Mouse (Mus musculus) liver, adult 2 months (tissue): ENCODE data around the gene Pprc1. TPM values are rescaled to one million over a fixed set of nuclear protein-coding genes. Genes with fewer than 3 reads are reported as not detected.
A peak's percentile ranks its signal among the peaks of the same experiment; 100 is the strongest.

ENCODE experiments used
- DNase-seq: peaks from one replicate; pipeline ENCODE4 v3.0.0-alpha.2; 2011; ENCODE audit warnings: low read depth, low spot score; ENCODE audit errors: extremely low read depth
- H3K27ac ChIP-seq: fragments of 200-500 bp; replicated peaks from 2 replicates; pipeline ENCODE4 v1.5.1; 2012; ENCODE audit warnings: low read depth, mild to moderate bottlenecking, control low read depth, inconsistent platforms, low read length; ENCODE audit not compliant: insufficient read depth
- H3K27me3 ChIP-seq: fragments of 200-500 bp; 2 replicates; pipeline ENCODE4 v1.6.1; 2012; ENCODE audit warnings: mild to moderate bottlenecking, moderate library complexity, low read length, inconsistent platforms; ENCODE audit not compliant: control insufficient read depth, insufficient read depth
- H3K36me3 ChIP-seq: fragments of 200-500 bp; 2 replicates; pipeline ENCODE4 v1.6.1; 2012; ENCODE audit warnings: low read length, inconsistent platforms; ENCODE audit not compliant: control insufficient read depth, insufficient read depth
- H3K4me1 ChIP-seq: fragments of 200-500 bp; 2 replicates; pipeline ENCODE4 v1.6.1; 2011; ENCODE audit warnings: low read length; ENCODE audit not compliant: control insufficient read depth, insufficient read depth
- H3K4me3 ChIP-seq: fragments of 200-500 bp; 2 replicates; pipeline ENCODE4 v1.5.1; 2011; ENCODE audit warnings: low read depth, mild to moderate bottlenecking, control low read depth, low read length, moderate library complexity; ENCODE audit not compliant: insufficient read depth
- H3K79me2 ChIP-seq: fragments of 200-500 bp; 2 replicates; pipeline ENCODE4 v1.6.1; 2012; ENCODE audit warnings: inconsistent platforms, mild to moderate bottlenecking, low read length, moderate library complexity; ENCODE audit not compliant: control insufficient read depth, insufficient read depth
- H3K9ac ChIP-seq: fragments of 200-500 bp; 2 replicates; pipeline ENCODE4 v1.6.1; 2012; ENCODE audit warnings: low read depth, mild to moderate bottlenecking, control low read depth, inconsistent platforms, low read length
- CTCF ChIP-seq: fragments of 200-500 bp; IDR thresholded peaks from 2 replicates; pipeline ENCODE4 v1.5.1; 2011; ENCODE audit warnings: low read depth, low read length, control low read depth
- POLR2A ChIP-seq: fragments of 200-500 bp; IDR thresholded peaks from 2 replicates; pipeline ENCODE4 v1.6.1; 2011; ENCODE audit warnings: low read length, control low read depth; ENCODE audit not compliant: insufficient read depth; ENCODE audit errors: extremely low read depth
- WGBS: fragments of 180-500 bp; shearing (Covaris S2); methylation state at CpG from one replicate; pipeline ENCODE4 v1.1.7; 2018; 5-methylcytosine and 5-hydroxymethylcytosine counted together
- polyA plus RNA-seq: library from polyadenylated mRNA; depleted of rRNA; stranded (reverse); fragments of >200 nt; gene quantifications from 2 replicates; pipeline ENCODE4 v1.2.3, GENCODE M21; 2012
- total RNA-seq: library from RNA; depleted of rRNA; stranded (reverse); fragments of >200 nt; gene quantifications from 2 replicates; pipeline ENCODE4 v1.2.3, GENCODE M21; 2014

Gene Pprc1
- total and polyA plus RNA-seq, 2 experiments = 1.1 to 11.7 TPM

- no peaks in the 10 kb centered on the region for H3K36me3 ChIP-seq
- DNase-seq = no peak
- 82% methylated on average over 9 of the region's 9 CpGs for WGBS
- H3K79me2 ChIP-seq = peaks cover 5% of the 10 kb centered on the region; the same call in 1 of the 2 replicates
- H3K27me3 ChIP-seq = no peaks in the 10 kb centered on the region
- H3K9ac ChIP-seq = no peak overlapping the region
- no peak overlapping the region for H3K4me3 ChIP-seq
- H3K27ac ChIP-seq = no peak overlapping the region
- H3K4me1 ChIP-seq = peaks cover 7% of the 10 kb centered on the region; the same call in 1 of the 2 replicates
- TF ChIP-seq CTCF (no peak), POLR2A (no peak)
These were observed 42.4 kb upstream of the Pprc1 start for GRCm38 (mm10) chr19:46002279-46002678.

- peak within 1 kb of the TSS; percentile 76 for H3K4me3 ChIP-seq
- peaks cover 5% of the 10 kb centered on the region; the same call in 1 of the 2 replicates for H3K4me1 ChIP-seq
- H3K27ac ChIP-seq = peak within 1 kb of the TSS; percentile 23; the same call in 1 of the 2 replicates
- H3K79me2 ChIP-seq = peaks cover 5% of the 10 kb centered on the region; the same call in 1 of the 2 replicates
- DNase-seq = peak; percentile 85
- TF ChIP-seq POLR2A = peak; percentile 85
- TF ChIP-seq CTCF = no peak
- H3K27me3 ChIP-seq = no peaks in the 10 kb centered on the region
- H3K36me3 ChIP-seq = no peaks in the 10 kb centered on the region
- 3% methylated on average over 70 of the region's 70 CpGs for WGBS
- H3K9ac ChIP-seq = peak within 1 kb of the TSS; percentile 77
These were observed 41.1 kb upstream of the Pprc1 start, which contains the start of gene Hps6 for GRCm38 (mm10) chr19:46003371-46004226. Hps6 (plus strand) TSS chr19:46003508.

GRCm38 (mm10) chr19:46004814-46005466 is 39.7 kb upstream of the Pprc1 start:
- Histone ChIP-seq H3K36me3 (no peaks in the 10 kb centered on the region), H3K4me1 (peaks cover 5% of the 10 kb centered on the region; the same call in 1 of the 2 replicates), H3K4me3 (no peak overlapping the region), H3K79me2 (peaks cover 5% of the 10 kb centered on the region; the same call in 1 of the 2 replicates), H3K27me3 (no peaks in the 10 kb centered on the region), H3K27ac (no peak overlapping the region), H3K9ac (no peak overlapping the region)
- 90% methylated on average over 17 of the region's 17 CpGs for WGBS
- no peak for DNase-seq
- no peak for TF ChIP-seq CTCF
- TF ChIP-seq POLR2A = no peak

GRCm38 (mm10) chr19:46005680-46006079 is 39.0 kb upstream of the Pprc1 start:
- Histone ChIP-seq H3K36me3 (no peaks in the 10 kb centered on the region), H3K27ac (no peak overlapping the region), H3K4me1 (peaks cover 5% of the 10 kb centered on the region; the same call in 1 of the 2 replicates), H3K4me3 (no peak overlapping the region), H3K9ac (no peak overlapping the region), H3K79me2 (peaks cover 5% of the 10 kb centered on the region; the same call in 1 of the 2 replicates), H3K27me3 (no peaks in the 10 kb centered on the region)
- DNase-seq = no peak
- TF ChIP-seq POLR2A = no peak
- no peak for TF ChIP-seq CTCF
- WGBS = 91% methylated on average over 7 of the region's 7 CpGs

- 28% methylated on average over 12 of the region's 12 CpGs for WGBS
- peak; percentile 76 for DNase-seq
- TF ChIP-seq CTCF (peak; percentile 98), POLR2A (no peak)
- no peaks in the 10 kb centered on the region for H3K4me1 ChIP-seq
- no peak overlapping the region for H3K27ac ChIP-seq
- H3K27me3 ChIP-seq = no peaks in the 10 kb centered on the region
- H3K79me2 ChIP-seq = no peaks in the 10 kb centered on the region
- no peak overlapping the region for H3K9ac ChIP-seq
- no peak overlapping the region for H3K4me3 ChIP-seq
- no peaks in the 10 kb centered on the region for H3K36me3 ChIP-seq
These were observed 30.0 kb upstream of the Pprc1 start for GRCm38 (mm10) chr19:46014572-46015178.
